Mouse (Mus musculus): ENCODE measurements at regions not wholly inside any gene's neighbourhood (a gene's known extent, or its start where the extent isn't known, plus 50 kb on each side); places are given as distances from the start of the nearest gene placed in this dataset.

GRCm38 (mm10) chr9:34334112-34334511 is 151.6 kb upstream of the Kirrel3 start:
- no peak overlapping the region for H3K9ac ChIP-seq
- no peak for ATAC-seq (replicated peaks; ENCODE audit: low FRiP score)
- H3K36me3 ChIP-seq: no peaks in the 10 kb centered on the region
- H3K27ac ChIP-seq: no peak overlapping the region
- no peaks in the 10 kb centered on the region for H3K27me3 ChIP-seq
- H3K4me2 ChIP-seq: no peak overlapping the region
- H3K4me1 ChIP-seq: no peaks in the 10 kb centered on the region
- no peaks in the 10 kb centered on the region for H3K9me3 ChIP-seq (replicated peaks)
- H3K4me3 ChIP-seq (replicated peaks): no peak overlapping the region

GRCm38 (mm10) chr9:34334555-34335468 is 150.9 kb upstream of the Kirrel3 start:
- no peak overlapping the region for H3K4me2 ChIP-seq
- no peak overlapping the region for H3K27ac ChIP-seq
- H3K4me3 ChIP-seq (replicated peaks): no peak overlapping the region
- no peaks in the 10 kb centered on the region for H3K36me3 ChIP-seq
- ATAC-seq (replicated peaks; ENCODE audit: low FRiP score): no peak
- H3K27me3 ChIP-seq: no peaks in the 10 kb centered on the region
- no peak overlapping the region for H3K9ac ChIP-seq
- H3K4me1 ChIP-seq: no peaks in the 10 kb centered on the region
- WGBS: 70% methylated on average over 7 of the region's 7 CpGs
- no peaks in the 10 kb centered on the region for H3K9me3 ChIP-seq (replicated peaks)

GRCm38 (mm10) chr9:34348442-34348841 is 137.3 kb upstream of the Kirrel3 start:
- H3K27me3 ChIP-seq: 0 out of 2 replicates have a peak, but pooled peaks cover 8% of the 10 kb centered on the region
- H3K4me2 ChIP-seq: no peak overlapping the region
- H3K4me3 ChIP-seq (replicated peaks): no peak overlapping the region
- no peak overlapping the region for H3K27ac ChIP-seq
- no peaks in the 10 kb centered on the region for H3K4me1 ChIP-seq
- H3K9me3 ChIP-seq (replicated peaks): no peaks in the 10 kb centered on the region
- no peak for ATAC-seq (replicated peaks; ENCODE audit: low FRiP score)
- H3K36me3 ChIP-seq: no peaks in the 10 kb centered on the region
- 72% methylated on average over 2 of the region's 2 CpGs for WGBS
- no peak overlapping the region for H3K9ac ChIP-seq

GRCm38 (mm10) chr9:34349997-34350396 is 135.7 kb upstream of the Kirrel3 start:
- no peak overlapping the region for H3K4me3 ChIP-seq (replicated peaks)
- H3K36me3 ChIP-seq: no peaks in the 10 kb centered on the region
- 62% methylated on average over 3 of the region's 3 CpGs for WGBS
- H3K9me3 ChIP-seq (replicated peaks): no peaks in the 10 kb centered on the region
- H3K4me1 ChIP-seq: no peaks in the 10 kb centered on the region
- H3K9ac ChIP-seq: no peak overlapping the region
- H3K4me2 ChIP-seq: no peak overlapping the region
- ATAC-seq (replicated peaks; ENCODE audit: low FRiP score): no peak
- H3K27me3 ChIP-seq: 0 out of 2 replicates have a peak, but pooled peaks cover 11% of the 10 kb centered on the region
- H3K27ac ChIP-seq: no peak overlapping the region

- 75% methylated on average over 9 of the region's 9 CpGs for WGBS
- Histone ChIP-seq H3K4me2 (no peak overlapping the region), H3K9ac (no peak overlapping the region), H3K9me3 (replicated peaks) (no peaks in the 10 kb centered on the region), H3K36me3 (no peaks in the 10 kb centered on the region), H3K4me3 (replicated peaks) (no peak overlapping the region), H3K27ac (no peak overlapping the region), H3K4me1 (no peaks in the 10 kb centered on the region), H3K27me3 (peaks cover 14% of the 10 kb centered on the region; the same call in 1 of the 2 replicates)
- ATAC-seq (replicated peaks; ENCODE audit: low FRiP score): no peak
These were observed 131.9 kb upstream of the Kirrel3 start for GRCm38 (mm10) chr9:34353744-34354143.

GRCm38 (mm10) chr9:34354723-34355316 is 130.9 kb upstream of the Kirrel3 start:
- Histone ChIP-seq H3K27me3 (peaks cover 14% of the 10 kb centered on the region; the same call in 1 of the 2 replicates), H3K27ac (no peak overlapping the region), H3K4me2 (no peak overlapping the region), H3K9ac (no peak overlapping the region), H3K36me3 (no peaks in the 10 kb centered on the region), H3K4me1 (no peaks in the 10 kb centered on the region), H3K4me3 (replicated peaks) (no peak overlapping the region), H3K9me3 (replicated peaks) (no peaks in the 10 kb centered on the region)
- ATAC-seq (replicated peaks; ENCODE audit: low FRiP score): peak; percentile 83
- WGBS: 28% methylated on average over 6 of the region's 6 CpGs

GRCm38 (mm10) chr9:34370686-34371398 is 114.9 kb upstream of the Kirrel3 start:
- Histone ChIP-seq H3K27ac (no peak overlapping the region), H3K27me3 (no peaks in the 10 kb centered on the region), H3K4me3 (replicated peaks) (no peak overlapping the region), H3K9ac (no peak overlapping the region), H3K4me2 (no peak overlapping the region), H3K4me1 (no peaks in the 10 kb centered on the region), H3K36me3 (no peaks in the 10 kb centered on the region), H3K9me3 (replicated peaks) (no peaks in the 10 kb centered on the region)
- ATAC-seq (replicated peaks; ENCODE audit: low FRiP score): no peak
- 52% methylated on average over 4 of the region's 4 CpGs for WGBS

- Histone ChIP-seq H3K27me3 (no peaks in the 10 kb centered on the region), H3K9ac (no peak overlapping the region), H3K4me3 (replicated peaks) (no peak overlapping the region), H3K4me2 (no peak overlapping the region), H3K4me1 (no peaks in the 10 kb centered on the region), H3K27ac (no peak overlapping the region), H3K36me3 (no peaks in the 10 kb centered on the region), H3K9me3 (replicated peaks) (no peaks in the 10 kb centered on the region)
- WGBS: 46% methylated on average over 1 of the region's 1 CpGs
- ATAC-seq (replicated peaks; ENCODE audit: low FRiP score): no peak
These were observed 110.5 kb upstream of the Kirrel3 start for GRCm38 (mm10) chr9:34375187-34375586.

- Histone ChIP-seq H3K9me3 (replicated peaks) (no peaks in the 10 kb centered on the region), H3K9ac (no peak overlapping the region), H3K4me3 (replicated peaks) (no peak overlapping the region), H3K27me3 (no peaks in the 10 kb centered on the region), H3K4me2 (no peak overlapping the region), H3K27ac (no peak overlapping the region), H3K4me1 (no peaks in the 10 kb centered on the region), H3K36me3 (no peaks in the 10 kb centered on the region)
- no peak for ATAC-seq (replicated peaks; ENCODE audit: low FRiP score)
- WGBS: 71% methylated on average over 3 of the region's 3 CpGs
These were observed 105.7 kb upstream of the Kirrel3 start for GRCm38 (mm10) chr9:34380008-34380407.

- H3K27me3 ChIP-seq: no peaks in the 10 kb centered on the region
- no peaks in the 10 kb centered on the region for H3K4me1 ChIP-seq
- no peak overlapping the region for H3K27ac ChIP-seq
- no peak overlapping the region for H3K4me2 ChIP-seq
- no peaks in the 10 kb centered on the region for H3K9me3 ChIP-seq (replicated peaks)
- WGBS: 84% methylated on average over 3 of the region's 3 CpGs
- no peak overlapping the region for H3K9ac ChIP-seq
- H3K36me3 ChIP-seq: no peaks in the 10 kb centered on the region
- H3K4me3 ChIP-seq (replicated peaks): no peak overlapping the region
- no peak for ATAC-seq (replicated peaks; ENCODE audit: low FRiP score)
These were observed 104.1 kb upstream of the Kirrel3 start for GRCm38 (mm10) chr9:34381601-34382000.

GRCm38 (mm10) chr9:34382208-34382607 is 103.5 kb upstream of the Kirrel3 start:
- no peak overlapping the region for H3K4me2 ChIP-seq
- no peaks in the 10 kb centered on the region for H3K36me3 ChIP-seq
- no peak for ATAC-seq (replicated peaks; ENCODE audit: low FRiP score)
- no peaks in the 10 kb centered on the region for H3K4me1 ChIP-seq
- no peak overlapping the region for H3K27ac ChIP-seq
- H3K9me3 ChIP-seq (replicated peaks): no peaks in the 10 kb centered on the region
- 33% methylated on average over 1 of the region's 1 CpGs for WGBS
- H3K27me3 ChIP-seq: no peaks in the 10 kb centered on the region
- H3K4me3 ChIP-seq (replicated peaks): no peak overlapping the region
- H3K9ac ChIP-seq: no peak overlapping the region

GRCm38 (mm10) chr9:34386071-34386470 is 99.6 kb upstream of the Kirrel3 start:
- Histone ChIP-seq H3K27ac (no peak overlapping the region), H3K9ac (no peak overlapping the region), H3K36me3 (no peaks in the 10 kb centered on the region), H3K27me3 (no peaks in the 10 kb centered on the region), H3K9me3 (replicated peaks) (no peaks in the 10 kb centered on the region), H3K4me3 (replicated peaks) (no peak overlapping the region), H3K4me1 (no peaks in the 10 kb centered on the region), H3K4me2 (no peak overlapping the region)
- ATAC-seq (replicated peaks; ENCODE audit: low FRiP score): no peak
- 56% methylated on average over 4 of the region's 4 CpGs for WGBS

All from kidney, embryonic 15.5 days (tissue).